In the genomic region with DNA sequence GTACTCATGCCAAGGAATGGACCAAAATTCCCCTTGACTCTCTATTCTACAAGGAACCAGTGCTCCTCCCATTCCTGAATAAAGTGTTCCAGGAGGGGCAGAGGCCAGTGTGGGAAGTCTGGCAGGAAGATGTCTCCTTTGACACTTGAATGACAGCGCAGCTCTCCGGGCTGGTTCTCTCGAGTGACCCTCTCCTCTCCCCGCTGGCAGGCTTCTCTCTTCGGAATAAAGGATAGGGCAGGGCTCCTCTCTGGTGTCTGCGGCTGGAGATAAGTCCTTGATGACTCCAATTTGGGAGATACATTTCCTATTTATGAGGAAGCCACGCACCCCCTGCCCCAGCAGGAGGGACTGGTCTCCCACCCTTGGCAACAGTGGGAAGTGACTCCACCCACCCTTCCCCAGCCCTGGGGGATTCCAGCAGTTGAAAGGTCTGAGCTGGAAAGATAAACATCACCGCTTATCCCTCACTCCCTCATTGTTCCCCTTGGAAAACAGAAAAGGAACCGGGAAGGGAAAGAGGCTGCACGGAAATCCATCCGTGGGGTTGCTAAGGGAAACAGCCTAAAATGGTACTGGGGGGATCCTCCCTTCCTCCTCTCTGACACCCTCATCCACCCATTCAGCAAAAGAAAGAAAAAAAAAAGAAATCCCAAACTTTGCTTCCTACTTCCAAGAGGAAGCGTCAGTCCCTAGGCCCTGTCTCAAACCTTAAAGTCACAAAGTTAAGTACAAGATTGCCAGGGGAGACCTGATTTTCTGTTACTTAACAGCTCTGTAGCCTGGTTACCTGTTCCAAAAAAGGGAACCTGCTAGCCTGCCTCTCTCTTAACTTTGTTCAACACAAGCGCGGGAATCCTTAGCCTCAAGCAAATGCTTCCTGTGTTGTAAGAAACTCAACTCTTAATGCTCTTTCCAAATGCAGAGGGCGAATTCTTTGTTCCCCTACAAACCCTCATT, we compare ENCODE assay signal across 9 mouse cellular contexts. TPM values are rescaled to one million over a fixed set of nuclear protein-coding genes. Genes with fewer than 3 reads are reported as not detected.
DNase-seq lines count a peak whose midpoint lies in the region; ATAC-seq lines count a peak whose summit lies in the region.
"Had no signal": no experiment of that assay in that cellular context is flagged by ENCODE, and none has a peak within 500 bp of the region (broad histone marks: within the 10 kb centered on the region; RNA-seq: fewer than 3 reads in every experiment).

No protein-coding gene starts in this region.

- no peaks in the 10 kb centered on the region for H3K9me3 ChIP-seq in heart, embryonic 11.5 days (replicated peaks; ENCODE audit: control insufficient read depth, low read length)

- H3K4me3 ChIP-seq in brown adipose tissue, adult 24 weeks (ENCODE audit: insufficient read depth, low read depth, low read length): no peak overlapping the region; the same call in 1 of the 2 replicates
- H3K4me3 ChIP-seq in heart, embryonic 11.5 days (ENCODE audit: low read depth, low read length): no peak overlapping the region

- peak overlapping the region; percentile 80 for H3K27ac ChIP-seq in brown adipose tissue, adult 24 weeks (replicated peaks; ENCODE audit: low read depth, low read length)
- H3K27ac ChIP-seq in heart, embryonic 11.5 days (ENCODE audit: low read depth, low read length): 0 out of 2 replicates have a peak overlapping the region, but pooled peaks have one; percentile 35

- ATAC-seq in heart, embryonic 11.5 days (replicated peaks; ENCODE audit: insufficient number of reproducible peaks, low FRiP score, low TSS enrichment): peak; percentile 47

- no peak overlapping the region for H3K9ac ChIP-seq in heart, embryonic 11.5 days (ENCODE audit: low read depth, low read length)

- H3K27me3 ChIP-seq in heart, embryonic 11.5 days (ENCODE audit: control insufficient read depth, insufficient read depth, low read length): no peaks in the 10 kb centered on the region

- peaks cover 23% of the 10 kb centered on the region for H3K4me1 ChIP-seq in brown adipose tissue, adult 24 weeks (ENCODE audit: control insufficient read depth, insufficient read depth, insufficient read length, low read length)
- H3K4me1 ChIP-seq in heart, embryonic 11.5 days (ENCODE audit: control insufficient read depth, insufficient read depth, low read length): peaks cover 17% of the 10 kb centered on the region

- peak; percentile 61 for DNase-seq in adrenal gland, adult 2 months
- DNase-seq in adrenal gland, postnatal 4 days (ENCODE audit: low spot score in 2 of 2): no peak
- DNase-seq in kidney, postnatal 10 days: peak; percentile 67
- peak; percentile 76 for DNase-seq in lung, postnatal 25 days (ENCODE audit: low spot score)
- no peak for DNase-seq in spleen, postnatal 14 days (ENCODE audit: low spot score in 2 of 2)
- DNase-seq in thymus, postnatal 0 days (ENCODE audit: low spot score): no peak

- 17% methylated on average over 15 of the region's 15 CpGs for WGBS in heart, embryonic 11.5 days (ENCODE audit: insufficient replicate concordance)

- H3K36me3 ChIP-seq in heart, embryonic 11.5 days (ENCODE audit: control insufficient read depth, insufficient read depth, low read length): no peaks in the 10 kb centered on the region

- H3K4me2 ChIP-seq in heart, embryonic 11.5 days: peak overlapping the region; percentile 50

RNA-seq across cellular contexts. Expression of a gene that starts 15.7 kb away (rescaled TPM):
- total RNA-seq in adrenal gland, adult 2 months (2021): under 1 TPM; 0.35 to 0.45 TPM
- not detected in 2 replicates for polyA plus RNA-seq in adrenal gland, adult 2 months (2012; rRNA removed)
- 1 to 10 TPM; 1.1 to 1.4 TPM for total RNA-seq in adrenal gland, postnatal 4 days (2021)
- polyA plus RNA-seq in brown adipose tissue, adult 24 weeks (2012; ENCODE audit: insufficient read depth, insufficient read length, missing spikeins): 1.1 and 1.4 TPM in 2 replicates
- polyA plus RNA-seq in heart, embryonic 11.5 days (2014; fragmentation: Nextera tagmentation; extraction: Ambion mirVana): 3.6 and 5.2 TPM in 2 replicates
- 0.40 and 0.44 TPM in 2 replicates for polyA plus RNA-seq in thymus, postnatal 0 days (2015; fragmentation: Nextera tagmentation; extraction: Ambion mirVana)
- polyA plus RNA-seq: small intestine, adult 2 months had no signal

Comparison
In these comparisons a context has a peak if more than half of its experiments do, and no peak if none do; other contexts are left out.
1. DNase-seq: peak in adrenal gland, adult 2 months (single experiment), kidney, postnatal 10 days (single experiment) and lung, postnatal 25 days (single experiment); none in adrenal gland, postnatal 4 days (0 of 2), spleen, postnatal 14 days (0 of 2) and thymus, postnatal 0 days (single experiment).